Mouse (Mus musculus) C2C12 (cell line): ENCODE results near the gene Msto1.

Experiments used
- CTCF ChIP-seq: IDR thresholded peaks from one replicate; pipeline ENCODE4 v1.5.1; 2011; ENCODE audit not compliant: control insufficient read depth, insufficient read depth, insufficient read length
- MAX ChIP-seq: IDR thresholded peaks from one replicate; pipeline ENCODE4 v1.6.1; 2011; ENCODE audit warnings: mild to moderate bottlenecking, control low read depth

- TF ChIP-seq CTCF (no peak), MAX (no peak)
These were observed 37.6 kb upstream of the Msto1 start for GRCm38 (mm10) chr3:88951327-88951800.
